Mouse (Mus musculus) gastrocnemius, postnatal 14 days (tissue): ENCODE measurements at regions not wholly inside any gene's neighbourhood (a gene's known extent, or its start where the extent isn't known, plus 50 kb on each side); places are given as distances from the start of the nearest gene placed in this dataset.

ENCODE experiments used
- DNase-seq: peaks from one replicate; pipeline ENCODE4 v3.0.0; 2021; ENCODE audit warnings: mixed read lengths
- intact Hi-C: fragments of 180-260 bp; cut with DNase I; formaldehyde crosslinking; loops from one replicate; pipeline ENCODE4 v1.15.1; 2025; ENCODE audit warnings: low total_unique reads
- microRNA-seq, 2 experiments: library from miRNA; unstranded; fragments of <30 nt; microRNA quantifications; one replicate each; pipeline ENCODE4 v1.2.0; 2021

DNA sequence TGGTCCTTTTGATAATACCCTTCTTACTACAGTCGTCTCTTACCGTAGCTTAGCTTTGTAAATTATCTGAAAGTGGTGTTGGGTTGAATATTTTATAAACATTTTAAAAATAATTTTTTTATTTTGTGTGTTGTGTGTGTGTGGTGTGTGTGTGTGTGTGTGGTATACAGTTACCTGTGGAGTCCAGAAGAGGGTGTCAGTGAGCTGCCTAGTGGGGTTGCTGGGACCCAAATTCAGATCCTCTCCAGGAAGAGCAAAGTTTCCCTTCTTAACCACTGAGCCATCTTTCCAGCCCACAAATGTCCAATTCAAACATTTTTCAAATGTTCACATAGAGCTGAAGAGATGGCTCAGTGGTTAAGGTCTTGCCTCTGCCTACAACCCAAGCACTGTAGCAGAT is 78.4 kb upstream of the H2afz start:
- no peak for DNase-seq
- intact Hi-C loops, result no loop called here

DNA sequence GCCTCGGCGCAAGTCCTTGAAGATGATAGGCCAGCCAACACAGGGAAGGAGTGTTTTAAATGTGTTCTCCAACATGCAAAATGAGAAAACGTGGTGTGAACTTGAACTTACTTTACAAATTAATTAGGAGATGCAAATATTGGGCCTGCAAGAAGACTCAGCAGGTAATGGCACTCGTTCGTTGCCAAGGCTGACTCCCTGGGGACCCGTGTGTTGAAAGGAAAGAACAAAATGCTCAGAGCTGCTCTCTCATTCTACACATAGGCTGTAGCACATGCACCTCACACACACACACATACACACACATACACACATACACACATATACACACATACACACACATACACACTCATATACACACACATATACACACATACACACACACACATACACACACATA is 74.6 kb upstream of the H2afz start:
- no peak for DNase-seq
- intact Hi-C loops, result no loop called here

DNA sequence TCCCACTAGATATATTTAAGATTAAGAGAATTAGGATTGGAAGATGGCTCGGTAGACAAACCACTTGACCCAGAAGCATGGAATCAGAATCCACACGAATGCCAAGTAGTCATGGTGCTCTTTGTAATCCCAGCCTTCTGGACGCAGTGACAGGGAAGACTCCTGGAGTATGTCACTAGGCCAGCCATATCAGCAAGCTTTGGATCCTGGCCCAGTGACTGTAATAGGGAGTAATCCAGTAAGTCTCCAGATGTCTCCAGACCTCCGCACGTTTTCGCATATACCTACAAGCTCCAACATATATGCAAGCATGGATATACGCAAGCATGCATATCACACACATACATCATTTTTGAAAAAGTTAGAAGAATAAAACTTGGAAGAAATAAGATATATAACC is 73.9 kb upstream of the H2afz start:
- DNase-seq, result no peak
- intact Hi-C loops, result no loop called here

DNA sequence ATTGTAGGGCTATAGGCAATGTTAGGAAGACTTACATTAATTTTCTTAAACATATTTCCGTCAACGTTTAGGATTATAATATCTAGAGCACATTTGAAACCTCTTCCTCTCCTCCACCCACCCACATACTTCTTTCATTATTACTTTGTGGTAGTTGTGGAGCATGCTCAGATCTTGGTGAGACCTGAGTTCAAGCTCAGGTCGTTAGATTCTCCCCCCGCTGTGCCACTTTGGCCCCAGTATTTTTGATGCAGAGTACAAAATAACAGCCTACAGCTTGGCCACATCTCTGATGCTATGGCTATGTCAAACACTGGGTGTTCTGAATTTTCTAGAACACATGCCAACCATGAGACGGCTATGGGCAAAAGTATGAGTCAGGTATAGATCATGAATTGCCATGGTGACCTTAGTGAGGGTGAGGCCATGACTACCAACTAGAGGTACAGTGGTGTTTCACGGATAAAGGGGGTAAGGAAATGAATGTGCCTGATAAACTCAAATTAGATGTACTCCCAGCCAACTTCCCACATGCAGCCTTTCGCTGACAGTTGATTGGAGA is 68.5 kb upstream of the H2afz start:
- no peak for DNase-seq
- intact Hi-C loops, result no loop called here

DNA sequence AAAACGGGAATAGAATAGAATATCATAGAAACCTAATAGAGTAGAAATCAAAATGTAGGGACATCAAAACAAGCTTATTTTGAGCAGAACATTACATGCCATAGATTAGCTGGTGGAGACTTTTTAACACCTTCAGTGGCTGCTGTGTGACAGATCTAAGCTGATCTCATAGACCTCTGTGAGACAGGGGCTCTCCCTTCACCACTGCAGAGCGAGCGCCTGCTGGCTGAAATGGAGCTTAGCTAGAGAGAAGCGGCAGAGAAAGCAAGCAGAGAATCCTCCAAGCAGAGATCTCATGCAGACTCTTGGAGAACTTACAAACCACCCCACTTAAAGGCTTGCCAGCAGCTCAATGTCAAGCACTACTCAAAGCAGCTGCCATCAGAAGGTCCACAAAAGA is 65.5 kb upstream of the H2afz start:
- DNase-seq, result no peak
- intact Hi-C loops, result no loop called here

DNA sequence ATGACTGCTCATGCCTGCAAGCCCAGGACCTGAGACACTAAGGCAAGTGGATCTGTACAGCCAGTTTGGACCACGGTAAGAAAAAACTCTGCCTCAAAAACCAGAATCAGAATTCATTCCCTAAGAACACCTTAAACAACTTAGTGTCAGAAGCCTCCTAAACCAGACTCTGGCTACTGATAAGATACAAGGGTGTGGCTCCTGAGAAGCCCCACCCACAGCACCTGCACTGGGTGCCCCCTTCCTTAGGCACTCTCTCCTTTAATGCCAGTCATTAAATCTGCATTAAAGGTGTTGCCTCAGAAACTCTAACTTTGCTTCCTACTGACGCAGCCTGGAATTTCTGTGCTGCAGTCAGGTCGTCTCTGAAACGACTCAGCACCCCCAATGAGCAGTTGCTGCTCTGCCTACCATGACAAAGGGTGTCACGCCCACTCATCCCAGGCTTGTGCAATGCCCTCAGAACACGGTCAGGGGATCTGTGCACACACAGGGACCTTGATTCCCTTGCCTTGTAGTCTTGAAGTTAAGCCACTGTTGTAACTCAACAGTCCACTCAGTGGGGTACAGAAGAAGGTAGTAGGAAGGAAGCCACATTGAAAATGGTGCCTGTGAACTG is 62.8 kb upstream of the H2afz start:
- DNase-seq, result no peak
- intact Hi-C loops, result no loop called here

DNA sequence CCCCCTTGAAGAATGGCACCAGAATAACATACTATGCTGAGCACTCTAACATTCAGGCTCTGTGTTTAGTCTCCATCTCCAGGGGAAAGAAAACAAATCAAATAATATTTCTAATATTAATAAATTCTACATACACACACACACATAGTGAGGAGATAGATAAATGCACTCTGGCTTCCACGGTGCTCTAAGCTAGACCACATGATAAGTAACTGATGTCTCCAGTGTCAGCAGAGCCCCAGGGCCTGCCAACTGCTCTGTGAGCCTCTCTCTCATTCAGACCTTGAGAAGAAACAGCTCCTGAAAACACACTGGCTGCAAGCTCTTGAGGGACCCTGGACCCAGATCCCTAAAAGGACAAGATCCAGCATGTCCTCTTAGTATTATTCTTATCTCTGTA is 56.9 kb upstream of the H2afz start:
- intact Hi-C loops, result no loop called here
- no peak for DNase-seq

DNA sequence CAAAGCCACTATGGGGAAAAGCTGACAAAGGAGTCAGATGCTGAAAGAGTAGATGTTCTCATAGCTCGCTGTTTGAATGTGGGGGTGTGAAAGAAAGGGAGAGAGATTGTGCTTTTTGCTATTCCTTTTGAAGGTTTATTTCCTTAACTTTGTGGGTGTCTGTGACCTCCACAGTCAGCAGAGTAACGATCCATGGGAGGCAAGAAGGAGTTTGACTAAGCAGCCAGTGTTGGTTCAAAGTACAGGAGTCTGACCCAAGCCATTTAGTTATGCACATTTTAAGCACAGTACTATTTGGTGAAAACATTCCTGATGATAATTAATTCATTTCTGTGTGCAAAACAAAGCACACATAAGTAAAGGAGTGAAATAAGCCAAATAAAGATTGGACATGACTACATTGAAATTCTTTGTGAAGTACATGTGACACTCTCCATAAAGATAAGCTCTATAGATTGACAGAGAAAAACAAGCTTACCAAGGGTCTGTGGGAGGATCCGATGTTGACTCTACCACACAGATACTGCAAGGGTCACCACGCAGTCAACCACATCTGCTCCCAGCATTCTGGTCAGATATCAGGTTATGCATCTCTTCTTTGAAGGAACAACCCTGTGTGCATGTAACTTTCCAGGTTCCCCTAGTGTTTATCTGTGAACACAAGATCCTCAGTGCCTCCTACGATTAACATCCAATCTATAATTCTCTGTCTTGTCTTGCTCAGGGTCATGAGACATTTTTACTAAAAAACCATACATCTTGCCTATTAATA is 56.2 kb upstream of the H2afz start:
- no peak for DNase-seq
- intact Hi-C loops, result no loop called here

DNA sequence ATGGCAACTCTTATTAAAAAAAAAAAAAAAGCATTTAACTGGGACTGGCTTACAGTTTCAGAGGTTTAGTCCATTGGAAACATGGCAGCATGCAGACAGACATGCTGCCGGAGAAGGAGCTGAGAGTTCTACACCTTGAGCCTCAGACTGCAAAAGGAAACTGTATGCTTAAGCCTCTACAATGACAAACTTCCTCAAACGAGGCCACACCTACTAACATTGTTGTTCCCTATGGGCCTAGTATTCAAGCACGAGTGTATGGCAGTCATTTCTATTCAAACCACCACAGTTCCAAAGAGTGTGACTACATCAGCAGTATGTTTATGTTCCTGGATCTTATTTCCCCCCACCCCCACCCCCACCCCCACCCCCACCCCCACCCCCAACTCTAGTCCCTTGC is 54.2 kb upstream of the H2afz start:
- intact Hi-C loops, result no loop called here
- no peak for DNase-seq

Small RNA genes lying in the stretch of these regions (microRNA-seq; reads per million reads assigned to microRNA genes)
- 0 reads per million in 2 experiments for gene Mir6380
